Mouse (Mus musculus) midbrain, embryonic 15.5 days (tissue): Measurements from ENCODE around the gene Npffr2. TPM values are rescaled to one million over a fixed set of nuclear protein-coding genes. Genes with fewer than 3 reads are reported as not detected.

Experiments used
- ATAC-seq: fragments of 200-750 bp; cut with Nextera tagmentation; replicated peaks from 2 replicates; pipeline ENCODE4 v1.8.0; 2017; ENCODE audit warnings: moderate TSS enrichment
- H3K27ac ChIP-seq: fragments of 300-500 bp; sonication (generic); 2 replicates; pipeline ENCODE4 v1.5.1; 2015; ENCODE audit warnings: mild to moderate bottlenecking, inconsistent platforms
- H3K27me3 ChIP-seq: fragments of 300-500 bp; sonication (generic); replicated peaks from 2 replicates; pipeline ENCODE4 v1.6.1; 2015; ENCODE audit warnings: inconsistent platforms
- H3K36me3 ChIP-seq: fragments of 300-500 bp; sonication (generic); replicated peaks from 2 replicates; pipeline ENCODE4 v1.6.1; 2015; ENCODE audit warnings: inconsistent platforms
- H3K4me1 ChIP-seq: fragments of 300-500 bp; sonication (generic); 2 replicates; pipeline ENCODE4 v1.6.1; 2015; ENCODE audit warnings: inconsistent platforms
- H3K4me2 ChIP-seq: fragments of 300-500 bp; sonication (generic); 2 replicates; pipeline ENCODE4 v1.6.1; 2015; ENCODE audit warnings: inconsistent platforms, mild to moderate bottlenecking, moderate library complexity
- H3K4me3 ChIP-seq: fragments of 300-500 bp; sonication (generic); 2 replicates; pipeline ENCODE4 v1.5.1; 2015; ENCODE audit warnings: mild to moderate bottlenecking, inconsistent platforms
- H3K9ac ChIP-seq: fragments of 300-500 bp; sonication (generic); 2 replicates; pipeline ENCODE4 v1.6.1; 2015; ENCODE audit warnings: mild to moderate bottlenecking, inconsistent platforms
- H3K9me3 ChIP-seq: fragments of 300-500 bp; sonication (generic); 2 replicates; pipeline ENCODE4 v1.6.1; 2016; ENCODE audit warnings: inconsistent platforms
- WGBS: fragments of 180-500 bp; shearing (Covaris S2); methylation state at CpG from one replicate; pipeline ENCODE4 v1.1.7; 2015; ENCODE audit warnings: mixed read lengths; 5-methylcytosine and 5-hydroxymethylcytosine counted together
- polyA plus RNA-seq: library from polyadenylated mRNA; unstranded; fragments of >200 nt; fragmentation: Nextera tagmentation; extraction: Ambion mirVana; gene quantifications from 2 replicates; pipeline ENCODE4 v1.2.1, GENCODE M21; 2015

Gene Npffr2
- polyA plus RNA-seq, 1 experiment from 2014 or later = 0.23 TPM

GRCm38 (mm10) chr5:89579181-89579580 lies 52.0 kb downstream of the Npffr2 start:
- H3K4me1 ChIP-seq = no peaks in the 10 kb centered on the region
- WGBS = 77% methylated on average over 1 of the region's 1 CpGs
- H3K27ac ChIP-seq = no peak overlapping the region
- H3K4me2 ChIP-seq = no peak overlapping the region
- H3K36me3 ChIP-seq = no peaks in the 10 kb centered on the region
- peak; percentile 72; the same call in 1 of the 2 replicates for ATAC-seq
- H3K4me3 ChIP-seq = no peak overlapping the region
- H3K9me3 ChIP-seq = no peaks in the 10 kb centered on the region
- no peak overlapping the region for H3K9ac ChIP-seq
- H3K27me3 ChIP-seq = no peaks in the 10 kb centered on the region

GRCm38 (mm10) chr5:89581143-89581542 lies 53.9 kb downstream of the Npffr2 start:
- Histone ChIP-seq H3K4me2 (no peak overlapping the region), H3K27me3 (no peaks in the 10 kb centered on the region), H3K4me1 (no peaks in the 10 kb centered on the region), H3K9ac (no peak overlapping the region), H3K4me3 (no peak overlapping the region), H3K27ac (no peak overlapping the region), H3K36me3 (no peaks in the 10 kb centered on the region), H3K9me3 (no peaks in the 10 kb centered on the region)
- WGBS = 36% methylated on average over 1 of the region's 1 CpGs
- no peak for ATAC-seq

DNA sequence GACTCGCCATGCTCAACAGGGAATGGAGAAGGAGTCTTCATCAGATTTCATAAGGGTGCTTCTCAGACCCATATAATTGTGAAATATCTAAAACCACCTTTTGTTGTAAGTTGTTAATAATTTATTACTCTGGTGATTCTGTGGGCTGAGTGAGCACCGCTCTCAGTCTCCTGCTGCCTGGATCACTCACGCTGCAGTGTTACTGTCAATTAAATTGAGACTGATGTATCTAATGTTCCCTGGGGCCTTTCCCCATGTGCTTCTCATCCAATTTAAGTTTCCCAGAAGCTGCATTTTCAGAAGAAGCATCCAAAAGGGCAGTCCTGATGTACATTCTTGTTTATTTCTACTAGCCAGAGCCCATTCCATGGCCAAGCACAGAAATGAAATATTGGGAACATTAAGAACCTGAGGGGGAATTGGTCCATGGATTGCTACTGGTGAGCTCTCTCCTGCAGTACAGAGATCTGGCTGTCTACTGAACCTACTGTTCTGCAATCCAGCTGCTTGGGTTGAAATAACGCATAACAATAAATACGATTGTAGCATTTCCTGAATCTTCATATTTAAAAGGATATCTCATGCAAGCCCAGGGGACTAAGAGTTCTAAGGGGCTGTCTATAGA lies 54.6 kb downstream of the Npffr2 start:
- Histone ChIP-seq H3K4me3 (no peak overlapping the region), H3K9me3 (no peaks in the 10 kb centered on the region), H3K36me3 (no peaks in the 10 kb centered on the region), H3K9ac (no peak overlapping the region), H3K27me3 (no peaks in the 10 kb centered on the region), H3K4me2 (no peak overlapping the region), H3K4me1 (no peaks in the 10 kb centered on the region), H3K27ac (no peak overlapping the region)
- peak; percentile 85; the same call in 1 of the 2 replicates for ATAC-seq
- whole genome bisulfite sequencing = 66% methylated on average over 5 of the region's 5 CpGs

DNA sequence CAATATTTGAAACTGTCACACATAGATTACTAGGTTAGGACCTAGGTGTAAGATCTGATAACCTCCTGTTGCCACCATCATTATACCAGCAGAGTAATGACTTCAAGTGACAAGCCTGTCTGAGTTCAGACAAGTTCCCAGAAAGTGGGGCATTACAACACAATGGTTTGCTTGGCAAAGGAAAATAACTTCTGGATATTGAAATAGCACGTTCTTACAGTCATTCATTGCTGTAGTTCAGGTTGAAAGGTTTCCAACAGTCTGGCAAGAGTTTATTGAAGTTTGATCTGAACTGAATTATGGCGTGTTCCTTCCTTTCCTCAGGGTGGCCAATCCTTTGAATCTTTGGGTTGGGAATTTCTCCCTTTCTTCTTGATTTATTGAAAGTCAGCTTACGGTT lies 57.8 kb downstream of the Npffr2 start:
- Histone ChIP-seq H3K27me3 (no peaks in the 10 kb centered on the region), H3K27ac (no peak overlapping the region), H3K4me2 (no peak overlapping the region), H3K4me1 (no peaks in the 10 kb centered on the region), H3K9me3 (no peaks in the 10 kb centered on the region), H3K36me3 (no peaks in the 10 kb centered on the region), H3K4me3 (no peak overlapping the region), H3K9ac (no peak overlapping the region)
- WGBS = 88% methylated on average over 3 of the region's 3 CpGs
- ATAC-seq = no peak

DNA sequence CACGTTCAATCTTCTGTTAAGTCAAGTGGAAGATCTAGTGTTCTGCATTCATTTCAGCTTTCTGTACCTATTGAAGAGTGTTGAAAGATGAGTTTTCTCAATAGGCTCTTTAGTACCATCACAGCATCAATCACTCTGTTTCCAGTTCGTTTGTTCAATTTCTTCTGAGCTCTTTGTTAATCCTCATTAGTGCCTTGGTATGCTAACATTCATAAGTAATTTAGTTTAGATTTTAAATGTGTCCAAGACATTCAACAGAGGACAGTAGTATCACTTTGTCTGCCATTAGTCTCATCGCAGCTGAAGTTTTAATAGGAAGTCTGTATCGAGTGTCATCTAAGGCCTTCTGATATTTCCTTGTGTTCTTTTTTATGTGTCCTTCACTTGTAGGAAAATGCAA lies 65.1 kb downstream of the Npffr2 start:
- no peak overlapping the region for H3K27ac ChIP-seq
- H3K4me2 ChIP-seq = no peak overlapping the region
- ATAC-seq = no peak
- no peaks in the 10 kb centered on the region for H3K36me3 ChIP-seq
- no peaks in the 10 kb centered on the region for H3K9me3 ChIP-seq
- whole genome bisulfite sequencing = 72% methylated on average over 4 of the region's 4 CpGs
- H3K4me3 ChIP-seq = no peak overlapping the region
- H3K27me3 ChIP-seq = no peaks in the 10 kb centered on the region
- no peak overlapping the region for H3K9ac ChIP-seq
- no peaks in the 10 kb centered on the region for H3K4me1 ChIP-seq

GRCm38 (mm10) chr5:89611322-89612015 lies 84.2 kb downstream of the Npffr2 start:
- Histone ChIP-seq H3K36me3 (no peaks in the 10 kb centered on the region), H3K4me2 (no peak overlapping the region), H3K27ac (no peak overlapping the region), H3K9me3 (no peaks in the 10 kb centered on the region), H3K4me1 (no peaks in the 10 kb centered on the region), H3K9ac (no peak overlapping the region), H3K4me3 (no peak overlapping the region), H3K27me3 (no peaks in the 10 kb centered on the region)
- ATAC-seq = no peak
- WGBS = 54% methylated on average over 2 of the region's 2 CpGs

GRCm38 (mm10) chr5:89612262-89612661 lies 85.0 kb downstream of the Npffr2 start:
- H3K9ac ChIP-seq = no peak overlapping the region
- 66% methylated on average over 6 of the region's 6 CpGs for WGBS
- no peaks in the 10 kb centered on the region for H3K9me3 ChIP-seq
- no peak overlapping the region for H3K27ac ChIP-seq
- no peak for ATAC-seq
- H3K27me3 ChIP-seq = no peaks in the 10 kb centered on the region
- H3K36me3 ChIP-seq = no peaks in the 10 kb centered on the region
- H3K4me3 ChIP-seq = no peak overlapping the region
- no peak overlapping the region for H3K4me2 ChIP-seq
- H3K4me1 ChIP-seq = no peaks in the 10 kb centered on the region

- no peak overlapping the region for H3K9ac ChIP-seq
- H3K27ac ChIP-seq = no peak overlapping the region
- H3K4me3 ChIP-seq = no peak overlapping the region
- 83% methylated on average over 1 of the region's 1 CpGs for WGBS
- no peaks in the 10 kb centered on the region for H3K4me1 ChIP-seq
- no peaks in the 10 kb centered on the region for H3K9me3 ChIP-seq
- ATAC-seq = no peak
- no peak overlapping the region for H3K4me2 ChIP-seq
- H3K27me3 ChIP-seq = no peaks in the 10 kb centered on the region
- H3K36me3 ChIP-seq = no peaks in the 10 kb centered on the region
Observed at GRCm38 (mm10) chr5:89631599-89631998, 104.4 kb downstream of the Npffr2 start.

Other genes with a start within 250 kb of the Npffr2 start
- 0.92 TPM in 1 of 2 replicates, not detected in the other for gene Gc, start 69.5 kb upstream of the Npffr2 start, polyA plus RNA-seq